Mouse (Mus musculus) G1E (cell line): ENCODE data around the gene Grem1.

Experiments
- CTCF ChIP-seq: IDR thresholded peaks from 2 replicates; pipeline ENCODE4 v1.5.1; 2012; ENCODE audit warnings: low read depth, low read length, inconsistent platforms, mixed read lengths
- GATA1 ChIP-seq: IDR thresholded peaks from 2 replicates; pipeline ENCODE4 v1.6.1; 2012; ENCODE audit warnings: borderline replicate concordance, low read length, inconsistent platforms, mixed read lengths
- GATA2 ChIP-seq: IDR thresholded peaks from 2 replicates; pipeline ENCODE4 v1.6.1; 2012; ENCODE audit warnings: low read depth, low read length, inconsistent platforms, borderline replicate concordance
- TAL1 ChIP-seq: conservative IDR thresholded peaks from 2 replicates; pipeline ENCODE4 v1.6.1; 2012; ENCODE audit warnings: low read depth, low read length, inconsistent platforms, mixed read lengths

DNA sequence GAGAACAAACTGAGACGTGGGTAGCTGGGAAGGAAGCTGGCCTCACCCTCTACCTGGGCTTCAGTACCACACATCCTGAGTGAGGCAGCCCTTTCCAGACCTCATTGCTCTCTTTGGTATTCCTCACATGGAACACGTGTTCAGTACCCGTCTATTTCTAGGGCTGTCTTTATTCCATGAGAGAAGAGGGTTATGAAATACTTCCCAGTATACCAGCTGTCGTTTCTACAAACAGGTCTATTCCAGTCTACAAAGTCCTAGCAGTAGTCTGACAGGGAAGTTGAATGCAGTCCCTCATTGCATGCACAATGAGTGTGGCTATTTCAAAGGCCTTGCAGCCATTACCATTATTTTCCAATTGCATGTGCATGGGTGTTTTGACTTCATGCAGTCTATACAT lies 47.3 kb upstream of the Grem1 start:
- TF ChIP-seq GATA1 = no peak
- no peak for TF ChIP-seq CTCF
- no peak for TF ChIP-seq TAL1
- TF ChIP-seq GATA2 = no peak
